Mouse (Mus musculus): Measurements from ENCODE around the gene Ttc21a.
"Not testable (repeated sequence)": the region's sequence is repeated elsewhere in the genome, so short reads cannot be mapped to it uniquely, and the experiment has no call there.

Ttc21a gene

DNA sequence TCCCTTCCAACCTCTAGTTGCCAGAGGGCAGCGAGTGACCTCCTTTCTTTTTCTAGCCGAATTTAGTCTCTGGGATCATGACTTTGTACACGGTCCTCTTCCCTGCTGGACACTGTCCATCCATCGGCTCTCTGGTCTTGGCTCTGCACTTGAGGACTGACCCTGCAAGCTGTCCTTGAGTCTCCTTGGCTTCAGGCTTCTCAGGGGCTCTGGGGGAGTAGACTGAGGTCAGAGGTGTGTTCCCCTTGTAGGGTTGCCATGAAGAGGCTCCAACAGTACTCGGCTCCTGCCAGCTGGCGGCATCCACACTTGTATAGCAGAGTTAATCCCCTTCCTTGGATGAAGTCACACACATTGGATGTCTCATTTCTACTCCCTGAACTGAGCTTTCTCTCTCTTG lies 62.2 kb downstream of the Ttc21a start:
- in situ Hi-C loops (cut with MboI) = no loop called here

DNA sequence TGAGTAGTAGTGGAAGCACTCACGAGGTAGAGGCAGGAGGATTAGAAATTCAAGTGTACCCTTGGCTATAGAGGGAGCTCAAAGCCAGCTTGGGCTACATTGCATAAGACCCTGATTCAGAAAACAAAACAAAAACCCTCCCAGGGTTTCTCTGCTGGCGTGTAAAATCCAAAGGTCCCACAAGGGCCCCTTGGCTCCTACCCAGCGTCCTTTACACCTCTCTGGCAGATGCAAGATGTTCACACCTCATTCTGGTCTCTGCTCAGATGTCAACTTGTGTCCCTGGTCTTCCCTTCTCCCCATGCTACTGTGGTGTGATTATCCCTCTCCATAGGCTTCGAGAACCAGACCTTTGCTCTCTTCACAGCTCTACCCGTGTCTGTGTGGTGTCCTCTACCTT lies 63.4 kb downstream of the Ttc21a start:
- in situ Hi-C loops (cut with MboI) = no loop called here

DNA sequence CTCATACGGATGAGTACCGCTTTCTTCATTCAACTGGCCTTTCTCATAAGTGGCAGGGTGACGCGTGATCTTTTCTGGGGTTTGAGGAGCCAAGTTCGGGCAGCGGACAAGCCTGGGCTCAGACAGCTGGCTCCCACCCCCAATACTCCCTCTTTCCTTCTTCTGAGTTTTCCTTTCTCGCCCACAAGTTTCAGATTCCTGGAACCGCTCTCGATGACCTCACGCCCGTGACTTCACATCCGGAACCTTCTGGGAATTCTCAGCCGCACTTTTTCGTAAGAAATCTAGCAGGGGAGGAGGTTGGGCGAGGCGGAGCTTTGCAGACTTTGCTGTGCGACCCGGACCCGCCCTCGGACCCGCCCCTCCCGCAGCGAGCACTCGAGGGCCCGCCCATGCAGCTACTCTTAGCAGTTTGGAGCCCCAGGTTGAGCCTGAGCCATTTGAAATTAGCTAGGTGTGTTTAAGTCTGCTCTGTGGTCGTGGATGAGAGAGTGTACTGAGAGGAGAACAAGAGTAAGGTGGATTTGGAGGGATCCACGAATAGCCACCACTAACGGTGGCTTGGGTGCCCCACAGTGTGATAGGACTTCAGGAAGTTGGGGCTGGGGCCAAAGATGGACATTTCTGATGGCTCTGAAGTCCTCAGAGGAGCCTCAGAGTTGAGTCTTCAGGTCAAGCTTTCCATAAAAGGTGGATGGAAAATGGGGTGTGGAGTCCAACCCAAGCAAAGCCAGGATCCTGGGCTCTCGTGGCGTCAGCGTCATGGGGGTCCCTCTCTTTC lies 64.7 kb downstream of the Ttc21a start:
- in situ Hi-C loops (cut with MboI) = no loop called here

DNA sequence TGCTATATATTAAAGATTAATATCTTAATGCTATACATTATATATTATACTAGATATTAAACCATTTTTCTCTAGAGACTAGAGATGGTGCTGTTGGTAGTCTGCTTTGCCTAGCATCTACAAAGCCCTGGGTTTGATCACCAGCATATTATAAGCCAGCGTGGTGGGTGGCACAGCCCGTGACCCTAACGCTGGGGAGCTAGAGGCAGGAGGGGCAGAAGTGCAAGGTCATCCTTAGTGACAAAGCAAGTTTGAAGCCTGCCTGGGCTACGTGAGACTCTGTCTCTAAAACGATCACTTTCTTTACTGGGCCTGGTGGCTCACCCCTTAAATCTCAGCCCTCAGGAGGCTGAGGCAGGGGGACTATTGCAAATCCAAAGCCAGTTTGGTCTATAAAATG lies 65.5 kb downstream of the Ttc21a start:
- in situ Hi-C loops (cut with MboI) = no loop called here

DNA sequence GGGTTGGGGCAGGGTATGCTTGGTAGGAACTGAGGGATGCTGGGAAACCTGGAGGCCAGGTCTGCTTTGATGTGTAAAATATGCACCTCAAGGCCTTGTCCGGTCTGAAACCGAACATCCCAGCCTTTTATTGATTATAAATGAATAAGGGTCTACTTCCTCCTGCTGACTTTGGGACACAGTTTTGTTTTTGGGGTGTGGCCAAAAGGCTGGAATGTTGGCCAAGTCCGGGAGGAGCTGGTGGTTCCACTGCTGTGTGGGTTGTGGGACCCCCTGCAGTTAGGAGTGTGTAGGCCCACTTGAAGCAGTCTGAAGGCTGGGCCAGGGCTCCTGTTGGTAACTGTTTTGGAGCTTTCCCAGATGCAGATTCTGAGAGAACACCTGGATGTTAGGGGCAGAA lies 68.5 kb downstream of the Ttc21a start:
- in situ Hi-C loops (cut with MboI) = no loop called here

DNA sequence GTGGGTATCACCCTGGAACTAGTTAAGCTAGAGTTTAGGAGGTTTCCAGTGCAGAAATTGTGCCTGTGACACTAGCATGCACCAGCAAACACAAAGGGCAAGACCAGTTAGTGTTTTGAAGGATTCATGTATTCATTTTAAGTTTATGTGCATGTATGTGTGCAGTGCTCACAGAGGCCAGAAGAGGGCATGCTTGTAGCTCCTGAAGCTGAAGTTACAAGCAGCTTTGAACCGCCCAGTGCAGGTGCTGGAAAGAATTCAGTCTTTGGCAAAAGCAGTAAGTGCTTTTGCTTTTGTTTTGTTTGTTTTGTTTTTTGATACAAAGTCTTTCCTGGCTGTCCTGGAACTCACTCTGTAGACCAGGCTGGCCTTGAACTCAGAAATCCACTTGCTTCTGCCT lies 70.4 kb downstream of the Ttc21a start:
- in situ Hi-C loops (cut with MboI) = no loop called here

DNA sequence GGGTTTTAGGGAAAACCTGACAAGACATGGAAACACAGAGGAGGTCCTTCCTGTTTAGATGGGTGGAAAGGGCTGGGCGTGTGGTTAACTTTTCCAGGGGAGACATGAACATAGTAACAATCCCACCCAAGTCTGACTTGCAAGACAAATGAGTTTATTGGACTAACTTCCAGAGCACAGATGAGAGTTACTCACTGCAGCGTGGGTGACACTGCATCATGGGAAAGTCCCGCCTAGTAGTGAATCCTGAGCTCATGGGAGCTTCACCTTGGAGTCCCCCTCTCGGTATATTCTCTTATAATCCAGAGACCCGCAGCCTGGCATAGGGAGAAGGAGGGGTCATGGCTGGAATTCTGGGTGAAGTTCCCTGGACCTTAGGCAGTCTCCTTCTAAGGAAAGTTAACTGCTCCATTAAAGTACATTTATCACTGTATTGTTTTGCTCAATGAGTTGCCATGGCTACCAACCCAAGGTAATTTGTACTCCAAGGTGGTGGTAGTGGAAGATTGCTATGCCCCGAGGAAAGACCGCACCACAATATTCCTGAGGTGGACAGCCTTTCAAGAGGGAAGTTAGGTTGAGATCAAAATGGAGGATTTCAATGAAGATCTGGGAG lies 71.9 kb downstream of the Ttc21a start:
- in situ Hi-C loops (cut with MboI) = no loop called here

DNA sequence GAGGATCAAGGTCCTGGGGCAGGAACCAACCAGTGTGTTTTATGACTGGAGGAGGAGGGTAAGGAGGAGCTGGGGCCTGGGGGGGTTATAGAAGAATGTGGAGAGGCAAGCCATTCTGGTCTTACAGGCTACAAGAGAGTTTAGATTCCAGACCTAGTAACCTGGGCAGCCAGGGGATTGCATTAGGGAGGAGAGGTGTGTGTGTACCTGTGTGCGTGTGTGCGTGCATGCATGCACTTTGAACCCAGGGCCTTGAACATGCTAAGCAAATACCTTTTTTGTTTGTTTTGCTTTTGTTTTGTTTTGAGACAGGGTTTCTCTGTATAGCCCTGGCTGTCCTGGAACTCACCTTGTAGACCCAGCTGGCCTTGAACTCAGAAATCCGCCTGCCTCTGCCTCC lies 72.5 kb downstream of the Ttc21a start:
- in situ Hi-C loops (cut with MboI) = no loop called here

DNA sequence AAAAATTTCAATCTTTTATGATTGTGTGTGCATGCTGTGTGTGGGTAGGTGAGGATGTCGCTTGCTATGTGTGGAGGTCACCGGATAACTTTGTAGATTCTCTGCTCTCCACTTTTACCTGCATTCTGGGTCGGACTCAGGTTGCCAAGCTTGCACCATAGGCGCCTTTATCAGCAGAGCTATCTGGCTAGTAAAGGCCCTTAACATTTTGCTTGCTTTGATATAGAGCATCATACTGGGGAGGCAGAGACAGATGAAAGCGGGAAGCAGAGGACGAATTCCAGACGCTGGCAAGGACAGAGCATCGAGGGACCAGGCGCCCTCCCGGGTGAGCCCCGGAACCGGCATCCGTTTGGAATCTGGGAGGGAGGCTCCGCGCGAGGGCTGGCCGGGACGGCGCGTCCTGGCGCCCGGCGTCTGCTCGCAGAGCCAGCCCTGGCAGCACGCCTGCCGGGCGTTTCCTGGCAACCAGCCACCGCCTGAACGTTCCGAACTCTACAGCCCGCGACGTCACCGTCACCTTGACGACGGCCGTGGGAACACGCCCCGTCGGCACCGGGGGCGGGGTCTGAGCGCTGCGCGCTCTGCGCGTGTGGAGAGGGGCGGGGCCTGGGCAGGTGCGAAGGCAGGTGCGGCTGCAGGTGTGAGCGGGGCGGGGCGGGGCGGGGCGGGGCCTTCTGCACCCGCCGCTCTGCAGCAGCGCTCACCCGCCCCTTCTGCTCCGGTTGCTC lies 73.5 kb downstream of the Ttc21a start:
- in situ Hi-C loops (cut with MboI) = no loop called here

DNA sequence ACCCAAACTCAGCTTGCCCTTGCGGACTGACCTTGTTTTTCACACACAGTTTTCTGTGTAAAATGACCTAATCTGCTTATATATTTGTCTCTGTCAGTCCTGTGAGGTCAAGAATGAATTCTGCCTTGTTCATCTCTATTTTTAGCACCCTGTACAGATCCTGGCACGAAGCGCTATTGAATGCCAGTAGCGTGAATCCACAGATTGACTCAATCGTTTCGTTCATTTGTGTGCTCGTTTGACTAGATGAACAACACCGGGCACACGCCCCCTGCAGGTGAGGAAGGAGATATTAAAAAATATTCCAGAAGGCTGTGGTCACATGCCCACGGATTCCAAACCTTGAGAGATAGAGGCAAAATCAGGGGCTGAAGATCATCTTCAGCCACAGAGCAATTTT lies 74.1 kb downstream of the Ttc21a start:
- in situ Hi-C loops (cut with MboI) = no loop called here

DNA sequence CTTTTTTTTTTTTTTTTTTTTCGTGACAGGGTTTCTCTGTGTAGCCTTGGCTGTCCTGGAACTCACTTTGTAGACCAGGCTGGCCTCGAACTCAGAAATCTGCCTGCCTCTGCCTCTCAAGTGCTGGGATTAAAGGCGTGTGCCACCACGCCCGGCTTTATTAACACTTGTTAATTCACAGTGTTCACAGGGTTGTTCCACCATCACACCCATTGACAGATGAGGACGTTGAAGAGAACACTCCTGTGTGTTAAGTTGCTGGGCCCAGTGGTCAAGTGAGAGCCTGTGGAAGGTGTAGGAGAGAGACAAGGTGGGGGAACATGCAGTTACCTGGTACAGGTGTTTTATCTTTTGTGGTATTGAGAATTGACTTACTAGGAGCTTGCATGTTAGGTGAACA lies 74.8 kb downstream of the Ttc21a start:
- in situ Hi-C loops (cut with MboI) = not testable (repeated sequence)

DNA sequence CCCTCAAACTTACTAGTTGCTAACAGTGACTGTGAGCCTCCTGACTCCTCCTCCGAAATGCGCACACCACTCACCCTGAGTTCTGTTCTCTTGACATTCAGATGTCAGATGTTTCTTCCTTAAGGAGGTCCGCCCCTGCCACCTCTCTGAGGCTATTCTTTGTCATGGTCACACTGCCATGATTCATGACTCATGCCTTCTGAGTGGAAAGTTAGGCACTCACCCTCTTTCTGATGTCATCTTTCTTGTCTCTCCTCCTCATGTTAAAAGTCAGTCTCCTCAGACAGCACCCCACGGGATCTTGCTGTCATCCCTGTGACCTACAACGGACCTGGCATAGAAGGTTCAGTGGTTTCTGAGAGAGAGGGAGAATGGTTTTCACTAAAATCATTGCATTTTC lies 75.4 kb downstream of the Ttc21a start:
- in situ Hi-C loops (cut with MboI) = no loop called here

DNA sequence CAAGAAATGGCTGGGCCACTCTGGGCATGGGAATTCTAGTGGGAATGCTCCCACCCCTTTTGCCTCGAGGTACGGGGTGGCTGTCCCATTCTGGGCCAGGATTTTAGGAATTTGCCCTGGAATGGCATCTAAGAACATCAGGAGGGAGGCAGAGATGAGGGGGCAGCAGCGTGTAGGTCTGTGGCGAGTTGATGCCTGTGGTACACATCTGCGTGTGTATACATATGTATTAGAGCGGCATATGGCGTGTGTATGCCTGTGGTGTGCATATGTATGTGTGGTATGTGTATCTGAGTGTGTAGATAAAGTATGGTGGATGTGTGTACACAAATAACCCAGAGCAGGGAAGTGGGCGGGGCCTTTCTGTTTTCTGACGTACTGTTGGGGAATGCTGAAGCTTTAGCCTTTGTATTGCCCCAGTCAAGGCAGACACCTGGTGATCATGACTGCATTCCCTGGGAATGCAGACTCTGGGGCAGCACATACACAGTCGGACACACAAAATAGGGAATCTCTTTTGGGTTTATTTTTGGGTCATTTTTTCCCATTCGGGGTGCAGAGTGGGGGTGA lies 75.9 kb downstream of the Ttc21a start:
- in situ Hi-C loops (cut with MboI) = no loop called here

DNA sequence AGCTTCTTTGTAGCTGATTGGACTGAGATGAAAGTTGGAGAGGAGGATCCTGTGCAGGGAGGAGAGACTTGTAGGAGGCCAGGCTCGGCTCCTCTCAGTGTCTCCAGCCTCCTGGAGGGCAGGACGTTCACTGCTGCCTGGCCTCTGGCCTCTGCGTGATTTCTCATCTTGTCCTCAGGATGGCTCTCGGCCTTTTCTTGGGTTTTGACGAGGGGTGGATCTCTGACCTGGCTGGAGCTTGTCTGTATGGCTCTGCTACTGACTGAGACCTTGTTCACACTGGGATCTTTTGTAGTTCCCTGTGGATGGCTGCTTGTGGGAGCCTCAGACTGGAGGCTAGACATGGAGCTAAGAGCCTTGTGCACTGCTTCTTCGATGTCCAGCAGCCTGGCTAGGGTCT lies 77.4 kb downstream of the Ttc21a start:
- in situ Hi-C loops (cut with MboI) = loop anchor here (5.0 kb wide), 1 partner anchor 48 kb away; no protein-coding TSS in a partner anchor

DNA sequence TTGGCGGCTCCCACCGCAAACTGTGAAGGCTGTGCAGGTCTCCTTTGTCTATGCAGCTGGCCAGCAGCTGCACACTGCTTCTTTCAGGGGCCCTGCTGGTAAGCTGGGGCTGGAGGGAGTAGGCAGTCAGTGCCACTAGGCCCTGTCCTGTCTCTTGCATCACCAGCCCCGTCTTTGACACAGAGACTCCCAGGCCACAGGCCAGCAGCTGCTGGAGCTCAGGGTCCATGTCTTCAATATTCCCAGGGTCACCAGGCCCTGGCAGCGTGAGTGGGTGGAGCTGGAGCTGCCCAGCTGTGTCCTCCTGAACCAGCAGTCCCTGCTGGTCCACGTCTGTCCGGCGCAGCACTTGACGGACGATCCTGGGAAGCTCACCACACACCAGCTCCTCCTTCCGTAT lies 79.5 kb downstream of the Ttc21a start:
- in situ Hi-C loops (cut with MboI) = loop anchor here (5.0 kb wide), 1 partner anchor 50 kb away; no protein-coding TSS in a partner anchor
